Mouse (Mus musculus) skeletal muscle tissue, adult 2 months (tissue): ENCODE data around the gene Tenm3.

Experiments used
- DNase-seq: peaks from one replicate; pipeline ENCODE4 v3.0.0-alpha.2; 2012; ENCODE audit warnings: low read depth, low spot score

The Tenm3 gene

GRCm38 (mm10) chr8:48579732-48580131 lies 264.0 kb downstream of the Tenm3 start:
- DNase-seq = no peak

GRCm38 (mm10) chr8:48579144-48579543 lies 264.6 kb downstream of the Tenm3 start:
- DNase-seq = no peak

- DNase-seq = no peak
Observed at GRCm38 (mm10) chr8:48572941-48573340, 270.8 kb downstream of the Tenm3 start.

- no peak for DNase-seq
Observed at GRCm38 (mm10) chr8:48572345-48572744, 271.4 kb downstream of the Tenm3 start.

- peak; percentile 47 for DNase-seq
Observed at GRCm38 (mm10) chr8:48568608-48569007, 275.1 kb downstream of the Tenm3 start.

GRCm38 (mm10) chr8:48567929-48568607 lies 275.7 kb downstream of the Tenm3 start:
- no peak for DNase-seq

- DNase-seq = no peak
Observed at GRCm38 (mm10) chr8:48560227-48560626, 283.5 kb downstream of the Tenm3 start.

- DNase-seq = peak; percentile 13
Observed at GRCm38 (mm10) chr8:48555546-48556141, 288.1 kb downstream of the Tenm3 start.

GRCm38 (mm10) chr8:48554762-48555545 lies 288.8 kb downstream of the Tenm3 start:
- peak; percentile 77 for DNase-seq

GRCm38 (mm10) chr8:48553791-48554288 lies 289.9 kb downstream of the Tenm3 start:
- DNase-seq = no peak

GRCm38 (mm10) chr8:48552306-48552705 lies 291.4 kb downstream of the Tenm3 start:
- no peak for DNase-seq

GRCm38 (mm10) chr8:48551370-48551769 lies 292.4 kb downstream of the Tenm3 start:
- no peak for DNase-seq

GRCm38 (mm10) chr8:48548908-48549307 lies 294.8 kb downstream of the Tenm3 start:
- no peak for DNase-seq

- no peak for DNase-seq
Observed at GRCm38 (mm10) chr8:48545631-48546030, 298.1 kb downstream of the Tenm3 start.

- DNase-seq = no peak
Observed at GRCm38 (mm10) chr8:48544840-48545239, 298.9 kb downstream of the Tenm3 start.

GRCm38 (mm10) chr8:48542141-48542540 lies 301.6 kb downstream of the Tenm3 start:
- no peak for DNase-seq

GRCm38 (mm10) chr8:48540894-48541293 lies 302.9 kb downstream of the Tenm3 start:
- DNase-seq = no peak

GRCm38 (mm10) chr8:48535833-48536232 lies 307.9 kb downstream of the Tenm3 start:
- DNase-seq = no peak

- no peak for DNase-seq
Observed at GRCm38 (mm10) chr8:48531795-48532194, 312.0 kb downstream of the Tenm3 start.

- DNase-seq = no peak
Observed at GRCm38 (mm10) chr8:48530916-48531570, 312.7 kb downstream of the Tenm3 start.

- peak; percentile 6 for DNase-seq
Observed at GRCm38 (mm10) chr8:48527418-48527817, 316.3 kb downstream of the Tenm3 start.
